Mouse (Mus musculus): ENCODE results near the gene Rnf212. TPM values are rescaled to one million over a fixed set of nuclear protein-coding genes. Genes with fewer than 3 reads are reported as not detected.

Gene Rnf212
- polyA plus RNA-seq, 1 experiment from 2014 or later, result not detected

GRCm38 (mm10) chr5:108696542-108696941, 78.2 kb downstream of the Rnf212 start:
- WGBS, result 87% methylated on average over 3 of the region's 3 CpGs
- Histone ChIP-seq H3K9me3 (ENCODE audit: low read length) (no peaks in the 10 kb centered on the region), H3K36me3 (ENCODE audit: insufficient read depth, low read length) (no peaks in the 10 kb centered on the region), H3K27ac (ENCODE audit: low read length) (no peak overlapping the region), H3K4me2 (replicated peaks; ENCODE audit: low read depth, low read length) (no peak overlapping the region), H3K9ac (replicated peaks; ENCODE audit: low read depth) (no peak overlapping the region), H3K4me1 (ENCODE audit: insufficient read depth, low read depth, low read length) (peaks cover 6% of the 10 kb centered on the region; the same call in 1 of the 2 replicates), H3K4me3 (ENCODE audit: low read depth, low read length) (no peak overlapping the region), H3K27me3 (replicated peaks; ENCODE audit: insufficient read depth, low read length) (no peaks in the 10 kb centered on the region)
- DNase-seq (ENCODE audit: low spot score) (no peak), ATAC-seq (no peak)
- no peak for TF ChIP-seq CTCF (IDR thresholded peaks at IDR 0.05)
- no peak for TF ChIP-seq EP300 (IDR thresholded peaks at IDR 0.05)

DNA sequence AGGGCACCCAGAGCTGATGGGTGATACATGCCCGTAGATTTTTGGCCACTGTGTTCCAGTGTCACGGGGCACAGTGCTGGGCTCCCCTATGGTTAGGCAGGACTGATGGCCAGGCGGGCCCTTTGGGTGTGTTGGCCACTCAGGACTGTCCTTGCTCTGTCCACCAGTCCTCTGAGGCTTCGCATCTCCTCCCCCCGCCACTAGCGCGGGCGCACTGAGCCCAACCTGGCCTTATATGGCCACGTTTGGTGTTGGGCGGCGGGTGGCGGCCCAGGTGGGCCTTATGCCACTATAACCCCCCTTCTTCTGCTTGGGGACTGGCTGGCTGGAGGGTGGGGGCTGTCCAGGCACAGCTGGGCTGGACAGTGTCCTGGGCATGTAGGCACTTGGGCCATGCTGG, 78.9 kb downstream of the Rnf212 start:
- Histone ChIP-seq H3K4me2 (replicated peaks; ENCODE audit: low read depth, low read length) (no peak overlapping the region), H3K27ac (ENCODE audit: low read length) (no peak overlapping the region), H3K4me3 (ENCODE audit: low read depth, low read length) (no peak overlapping the region), H3K27me3 (replicated peaks; ENCODE audit: insufficient read depth, low read length) (no peaks in the 10 kb centered on the region), H3K9ac (replicated peaks; ENCODE audit: low read depth) (no peak overlapping the region), H3K9me3 (ENCODE audit: low read length) (no peaks in the 10 kb centered on the region), H3K36me3 (ENCODE audit: insufficient read depth, low read length) (no peaks in the 10 kb centered on the region), H3K4me1 (ENCODE audit: insufficient read depth, low read depth, low read length) (peaks cover 6% of the 10 kb centered on the region; the same call in 1 of the 2 replicates)
- 86% methylated on average over 12 of the region's 12 CpGs for WGBS
- no peak for DNase-seq (ENCODE audit: low spot score)
- TF ChIP-seq EP300 (IDR thresholded peaks at IDR 0.05) (no peak), CTCF (IDR thresholded peaks at IDR 0.05) (no peak)
- no peak for ATAC-seq

- peak overlapping the region; percentile 53 for H3K9ac ChIP-seq (replicated peaks; ENCODE audit: low read depth)
- peak; percentile 56 for DNase-seq (ENCODE audit: low spot score)
- peak; percentile 54 for ATAC-seq
- H3K4me3 ChIP-seq (ENCODE audit: low read depth, low read length), result peak overlapping the region; percentile 89
- under 1% methylated on average over 64 of the region's 99 CpGs for WGBS
- no peaks in the 10 kb centered on the region for H3K9me3 ChIP-seq (ENCODE audit: low read length)
- H3K27ac ChIP-seq (ENCODE audit: low read length), result peak overlapping the region; percentile 47; the same call in 1 of the 2 replicates
- H3K4me2 ChIP-seq (replicated peaks; ENCODE audit: low read depth, low read length), result peak overlapping the region; percentile 98
- H3K36me3 ChIP-seq (ENCODE audit: insufficient read depth, low read length), result no peaks in the 10 kb centered on the region
- H3K4me1 ChIP-seq (ENCODE audit: insufficient read depth, low read depth, low read length), result no peaks in the 10 kb centered on the region; the same call in 1 of the 2 replicates
- no peaks in the 10 kb centered on the region for H3K27me3 ChIP-seq (replicated peaks; ENCODE audit: insufficient read depth, low read length)
- TF ChIP-seq CTCF (IDR thresholded peaks at IDR 0.05) (no peak), EP300 (IDR thresholded peaks at IDR 0.05) (no peak)
Observed at GRCm38 (mm10) chr5:108694352-108695261, 80.2 kb downstream of the Rnf212 start.

DNA sequence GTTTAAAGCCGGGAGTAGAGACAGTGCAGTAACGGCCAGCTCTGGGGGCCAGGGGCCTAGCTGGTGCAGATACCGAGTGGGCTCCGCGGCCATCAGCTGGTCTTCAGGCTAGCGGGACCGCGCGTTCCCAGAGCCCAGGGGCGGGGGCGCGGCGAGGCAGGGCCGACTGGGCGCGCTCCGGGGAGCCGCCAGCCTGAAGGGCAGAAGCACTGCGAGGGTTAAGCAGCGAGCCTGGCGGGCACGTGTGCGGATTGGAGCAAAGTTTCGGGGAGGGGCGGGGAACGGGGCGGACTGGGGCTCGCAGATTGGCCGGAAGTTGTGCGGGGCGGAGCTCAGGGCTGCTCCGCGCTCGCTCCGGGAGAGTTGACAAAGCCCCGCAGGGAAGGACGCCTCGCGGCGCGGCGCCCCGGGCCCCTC, 80.9 kb downstream of the Rnf212 start:
- peak overlapping the region; percentile 98 for H3K4me2 ChIP-seq (replicated peaks; ENCODE audit: low read depth, low read length)
- no peaks in the 10 kb centered on the region for H3K36me3 ChIP-seq (ENCODE audit: insufficient read depth, low read length)
- H3K27me3 ChIP-seq (replicated peaks; ENCODE audit: insufficient read depth, low read length), result no peaks in the 10 kb centered on the region
- DNase-seq (ENCODE audit: low spot score) (peak; percentile 97), ATAC-seq (peak; percentile 97)
- no peaks in the 10 kb centered on the region; the same call in 1 of the 2 replicates for H3K4me1 ChIP-seq (ENCODE audit: insufficient read depth, low read depth, low read length)
- under 1% methylated on average over 40 of the region's 43 CpGs for WGBS
- 0 out of 2 replicates have a peak overlapping the region, but pooled peaks have one; percentile 47 for H3K27ac ChIP-seq (ENCODE audit: low read length)
- H3K4me3 ChIP-seq (ENCODE audit: low read depth, low read length), result peak overlapping the region; percentile 89
- H3K9ac ChIP-seq (replicated peaks; ENCODE audit: low read depth), result peak overlapping the region; percentile 53; the same call in 1 of the 2 replicates
- no peaks in the 10 kb centered on the region for H3K9me3 ChIP-seq (ENCODE audit: low read length)
- TF ChIP-seq CTCF (IDR thresholded peaks at IDR 0.05) (no peak; the same call in 1 of the 2 replicates), EP300 (IDR thresholded peaks at IDR 0.05) (no peak)

- 0% methylated on average over 16 of the region's 18 CpGs for WGBS
- H3K27me3 ChIP-seq (replicated peaks; ENCODE audit: insufficient read depth, low read length), result no peaks in the 10 kb centered on the region
- DNase-seq (ENCODE audit: low spot score) (peak; percentile 77), ATAC-seq (peak; percentile 32)
- H3K4me3 ChIP-seq (ENCODE audit: low read depth, low read length), result peak within 1 kb of the TSS; percentile 25
- no peak within 1 kb of the TSS; the same call in 1 of the 2 replicates for H3K9ac ChIP-seq (replicated peaks; ENCODE audit: low read depth)
- H3K4me2 ChIP-seq (replicated peaks; ENCODE audit: low read depth, low read length), result peak within 1 kb of the TSS; percentile 98
- H3K4me1 ChIP-seq (ENCODE audit: insufficient read depth, low read depth, low read length), result no peaks in the 10 kb centered on the region; the same call in 1 of the 2 replicates
- H3K9me3 ChIP-seq (ENCODE audit: low read length), result no peaks in the 10 kb centered on the region
- no peak within 1 kb of the TSS for H3K27ac ChIP-seq (ENCODE audit: low read length)
- H3K36me3 ChIP-seq (ENCODE audit: insufficient read depth, low read length), result no peaks in the 10 kb centered on the region
- peak; percentile 70 for TF ChIP-seq CTCF (IDR thresholded peaks at IDR 0.05)
- no peak for TF ChIP-seq EP300 (IDR thresholded peaks at IDR 0.05)
Observed at GRCm38 (mm10) chr5:108692271-108692670, 82.5 kb downstream of the Rnf212 start, which contains the start of gene Fgfrl1. Gene Fgfrl1, plus strand, starts transcription at chr5:108692382.

DNA sequence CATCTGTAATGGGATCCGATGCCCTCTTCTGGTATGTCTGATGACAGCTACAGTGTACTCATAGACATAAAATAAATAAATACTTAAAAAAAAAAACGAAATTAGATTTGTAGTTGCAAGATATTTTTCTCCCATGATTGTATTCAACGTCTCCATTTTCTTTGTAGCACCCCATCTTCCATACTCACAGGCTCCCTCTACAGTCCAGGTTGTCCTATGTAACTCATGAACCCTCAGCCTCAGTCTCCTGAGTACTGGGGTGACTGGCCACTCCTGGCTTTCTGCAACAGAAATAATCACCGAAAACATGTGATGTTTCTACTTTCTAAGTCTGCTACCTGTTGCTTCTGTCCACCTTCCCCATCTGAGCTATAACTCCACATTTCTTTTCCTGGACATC, 83.6 kb downstream of the Rnf212 start:
- no peaks in the 10 kb centered on the region; the same call in 1 of the 2 replicates for H3K4me1 ChIP-seq (ENCODE audit: insufficient read depth, low read depth, low read length)
- DNase-seq (ENCODE audit: low spot score), result peak; percentile 23
- H3K27me3 ChIP-seq (replicated peaks; ENCODE audit: insufficient read depth, low read length), result no peaks in the 10 kb centered on the region
- TF ChIP-seq CTCF (IDR thresholded peaks at IDR 0.05), result peak; percentile 41
- no peak for TF ChIP-seq EP300 (IDR thresholded peaks at IDR 0.05)
- no peaks in the 10 kb centered on the region for H3K9me3 ChIP-seq (ENCODE audit: low read length)
- H3K9ac ChIP-seq (replicated peaks; ENCODE audit: low read depth), result no peak overlapping the region
- H3K4me2 ChIP-seq (replicated peaks; ENCODE audit: low read depth, low read length), result no peak overlapping the region
- 62% methylated on average over 4 of the region's 4 CpGs for WGBS
- ATAC-seq, result no peak
- no peak overlapping the region for H3K4me3 ChIP-seq (ENCODE audit: low read depth, low read length)
- H3K27ac ChIP-seq (ENCODE audit: low read length), result no peak overlapping the region
- no peaks in the 10 kb centered on the region for H3K36me3 ChIP-seq (ENCODE audit: insufficient read depth, low read length)
